Mouse (Mus musculus) heart, postnatal 0 days (tissue): ENCODE measurements at regions not wholly inside any gene's neighbourhood (a gene's known extent, or its start where the extent isn't known, plus 50 kb on each side); places are given as distances from the start of the nearest gene placed in this dataset.

Source experiments
- CTCF ChIP-seq: IDR thresholded peaks from 2 replicates; pipeline ENCODE4 v1.5.1; 2016; ENCODE audit warnings: antibody characterized with exemption, control low read depth, low read depth
- EP300 ChIP-seq: IDR thresholded peaks from 2 replicates; pipeline ENCODE4 v1.6.1; 2016; ENCODE audit warnings: antibody characterized with exemption, low read depth

DNA sequence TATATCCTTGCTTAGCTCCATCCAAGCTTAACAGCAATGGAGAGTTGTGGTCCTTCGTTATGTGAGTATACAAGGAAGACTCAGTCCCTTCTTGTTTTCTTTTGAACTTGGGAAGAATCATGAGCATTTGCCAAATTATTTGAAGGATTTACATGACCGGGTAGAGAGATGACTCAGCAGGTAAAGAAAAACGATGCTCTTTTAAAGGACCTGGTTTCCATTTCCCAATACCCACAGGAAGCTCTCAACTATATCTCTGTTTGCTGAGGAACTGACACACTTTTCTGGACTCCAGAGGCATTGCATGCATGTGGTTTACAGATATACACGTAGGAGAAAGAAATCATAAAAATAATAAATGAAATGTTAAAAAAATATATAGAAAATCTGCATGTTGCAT, 457.5 kb downstream of the Ppargc1a start:
- no peak for TF ChIP-seq CTCF
- TF ChIP-seq EP300 = no peak
